Mouse (Mus musculus): ENCODE data around the gene Krtap10-10. TPM values are rescaled to one million over a fixed set of nuclear protein-coding genes. Genes with fewer than 3 reads are reported as not detected.

Krtap10-10 gene
- polyA plus RNA-seq, 1 experiment from 2014 or later: not detected

GRCm38 (mm10) chr10:77852559-77852958 is 16.8 kb downstream of the Krtap10-10 start, which contains the start of gene Gm10318:
Gene Gm10318 (plus strand): TSS chr10:77852859.
- no peak for ATAC-seq (replicated peaks; ENCODE audit: low FRiP score)
- Histone ChIP-seq H3K4me3 (ENCODE audit: low read depth, low read length) (no peak within 1 kb of the TSS), H3K4me1 (replicated peaks; ENCODE audit: control insufficient read depth, insufficient read depth, low read length) (no peaks in the 10 kb centered on the region), H3K9ac (ENCODE audit: low read depth, low read length) (no peak within 1 kb of the TSS), H3K27ac (ENCODE audit: low read depth, low read length) (no peak within 1 kb of the TSS), H3K4me2 (no peak within 1 kb of the TSS), H3K27me3 (replicated peaks; ENCODE audit: control insufficient read depth, insufficient read depth, low read length) (no peaks in the 10 kb centered on the region), H3K36me3 (ENCODE audit: control insufficient read depth, insufficient read depth, low read length) (no peaks in the 10 kb centered on the region), H3K9me3 (ENCODE audit: control insufficient read depth, low read length) (no peaks in the 10 kb centered on the region)
- WGBS: 67% methylated on average over 9 of the region's 9 CpGs
- no peak for DNase-seq (ENCODE audit: low spot score)

GRCm38 (mm10) chr10:77861675-77862074 is 25.9 kb downstream of the Krtap10-10 start, which contains the start of gene Gm3285:
Gene Gm3285 (plus strand): TSS chr10:77861975.
- no peak within 1 kb of the TSS for H3K27ac ChIP-seq (ENCODE audit: low read depth, low read length)
- 53% methylated on average over 7 of the region's 7 CpGs for WGBS

GRCm38 (mm10) chr10:77864067-77864761 is 28.5 kb downstream of the Krtap10-10 start:
- Histone ChIP-seq H3K27me3 (replicated peaks; ENCODE audit: control insufficient read depth, insufficient read depth, low read length) (no peaks in the 10 kb centered on the region), H3K4me3 (ENCODE audit: low read depth, low read length) (peak overlapping the region; percentile 18; the same call in 1 of the 2 replicates), H3K9me3 (ENCODE audit: control insufficient read depth, low read length) (no peaks in the 10 kb centered on the region), H3K4me2 (peak overlapping the region; percentile 54), H3K4me1 (replicated peaks; ENCODE audit: control insufficient read depth, insufficient read depth, low read length) (no peaks in the 10 kb centered on the region), H3K27ac (ENCODE audit: low read depth, low read length) (no peak overlapping the region), H3K9ac (ENCODE audit: low read depth, low read length) (no peak overlapping the region), H3K36me3 (ENCODE audit: control insufficient read depth, insufficient read depth, low read length) (no peaks in the 10 kb centered on the region)
- 25% methylated on average over 14 of the region's 14 CpGs for WGBS
- peak; percentile 45 for DNase-seq (ENCODE audit: low spot score)
- peak; percentile 86 for ATAC-seq (replicated peaks; ENCODE audit: low FRiP score)

More at GRCm38 (mm10) chr10:77861675-77862074, 25.9 kb downstream of the Krtap10-10 start, which contains the start of gene Gm3285:
- Histone ChIP-seq H3K4me3 (ENCODE audit: low read depth, low read length) (no peak within 1 kb of the TSS), H3K9me3 (ENCODE audit: control insufficient read depth, low read length) (no peaks in the 10 kb centered on the region), H3K27me3 (replicated peaks; ENCODE audit: control insufficient read depth, insufficient read depth, low read length) (no peaks in the 10 kb centered on the region), H3K36me3 (ENCODE audit: control insufficient read depth, insufficient read depth, low read length) (no peaks in the 10 kb centered on the region), H3K9ac (ENCODE audit: low read depth, low read length) (no peak within 1 kb of the TSS), H3K4me2 (no peak within 1 kb of the TSS), H3K4me1 (replicated peaks; ENCODE audit: control insufficient read depth, insufficient read depth, low read length) (no peaks in the 10 kb centered on the region)
- DNase-seq (ENCODE audit: low spot score) (no peak), ATAC-seq (replicated peaks; ENCODE audit: low FRiP score) (no peak)

GRCm38 (mm10) chr10:77864762-77865143 is 29.0 kb downstream of the Krtap10-10 start:
- no peak overlapping the region for H3K9ac ChIP-seq (ENCODE audit: low read depth, low read length)
- 31% methylated on average over 11 of the region's 11 CpGs for WGBS

GRCm38 (mm10) chr10:77867546-77867945 is 31.8 kb downstream of the Krtap10-10 start:
- Histone ChIP-seq H3K27me3 (replicated peaks; ENCODE audit: control insufficient read depth, insufficient read depth, low read length) (no peaks in the 10 kb centered on the region), H3K36me3 (ENCODE audit: control insufficient read depth, insufficient read depth, low read length) (no peaks in the 10 kb centered on the region), H3K4me2 (no peak overlapping the region), H3K4me3 (ENCODE audit: low read depth, low read length) (no peak overlapping the region), H3K4me1 (replicated peaks; ENCODE audit: control insufficient read depth, insufficient read depth, low read length) (no peaks in the 10 kb centered on the region), H3K9me3 (ENCODE audit: control insufficient read depth, low read length) (no peaks in the 10 kb centered on the region), H3K9ac (ENCODE audit: low read depth, low read length) (no peak overlapping the region), H3K27ac (ENCODE audit: low read depth, low read length) (no peak overlapping the region)
- ATAC-seq (replicated peaks; ENCODE audit: low FRiP score) (no peak), DNase-seq (ENCODE audit: low spot score) (no peak)
- WGBS: 9% methylated on average over 1 of the region's 1 CpGs

More at GRCm38 (mm10) chr10:77864762-77865143, 29.0 kb downstream of the Krtap10-10 start:
- Histone ChIP-seq H3K4me2 (peak overlapping the region; percentile 54), H3K27me3 (replicated peaks; ENCODE audit: control insufficient read depth, insufficient read depth, low read length) (no peaks in the 10 kb centered on the region), H3K4me1 (replicated peaks; ENCODE audit: control insufficient read depth, insufficient read depth, low read length) (no peaks in the 10 kb centered on the region), H3K4me3 (ENCODE audit: low read depth, low read length) (peak overlapping the region; percentile 18; the same call in 1 of the 2 replicates), H3K36me3 (ENCODE audit: control insufficient read depth, insufficient read depth, low read length) (no peaks in the 10 kb centered on the region), H3K27ac (ENCODE audit: low read depth, low read length) (no peak overlapping the region), H3K9me3 (ENCODE audit: control insufficient read depth, low read length) (no peaks in the 10 kb centered on the region)
- DNase-seq (ENCODE audit: low spot score) (no peak), ATAC-seq (replicated peaks; ENCODE audit: low FRiP score) (0 out of 2 replicates have a peak, but pooled peaks have one; percentile 2)

- no peak for DNase-seq (ENCODE audit: low spot score)
- H3K4me3 ChIP-seq (ENCODE audit: low read depth, low read length): no peak overlapping the region
- no peak overlapping the region for H3K9ac ChIP-seq (ENCODE audit: low read depth, low read length)
- H3K27me3 ChIP-seq (replicated peaks; ENCODE audit: control insufficient read depth, insufficient read depth, low read length): no peaks in the 10 kb centered on the region
- WGBS: 88% methylated on average over 7 of the region's 7 CpGs
- no peak overlapping the region for H3K27ac ChIP-seq (ENCODE audit: low read depth, low read length)
- H3K36me3 ChIP-seq (ENCODE audit: control insufficient read depth, insufficient read depth, low read length): no peaks in the 10 kb centered on the region
- H3K9me3 ChIP-seq (ENCODE audit: control insufficient read depth, low read length): no peaks in the 10 kb centered on the region
- H3K4me2 ChIP-seq: no peak overlapping the region
- ATAC-seq (replicated peaks; ENCODE audit: low FRiP score): no peak
- H3K4me1 ChIP-seq (replicated peaks; ENCODE audit: control insufficient read depth, insufficient read depth, low read length): no peaks in the 10 kb centered on the region
Measured at GRCm38 (mm10) chr10:77869651-77870050, 33.9 kb downstream of the Krtap10-10 start.

- no peaks in the 10 kb centered on the region for H3K9me3 ChIP-seq (ENCODE audit: control insufficient read depth, low read length)
- ATAC-seq (replicated peaks; ENCODE audit: low FRiP score) (no peak), DNase-seq (ENCODE audit: low spot score) (no peak)
- H3K36me3 ChIP-seq (ENCODE audit: control insufficient read depth, insufficient read depth, low read length): no peaks in the 10 kb centered on the region
- WGBS: 54% methylated on average over 6 of the region's 6 CpGs
- H3K27ac ChIP-seq (ENCODE audit: low read depth, low read length): no peak overlapping the region
- H3K4me1 ChIP-seq (replicated peaks; ENCODE audit: control insufficient read depth, insufficient read depth, low read length): no peaks in the 10 kb centered on the region
- no peak overlapping the region for H3K4me3 ChIP-seq (ENCODE audit: low read depth, low read length)
- H3K4me2 ChIP-seq: no peak overlapping the region
- no peaks in the 10 kb centered on the region for H3K27me3 ChIP-seq (replicated peaks; ENCODE audit: control insufficient read depth, insufficient read depth, low read length)
- no peak overlapping the region for H3K9ac ChIP-seq (ENCODE audit: low read depth, low read length)
Measured at GRCm38 (mm10) chr10:77878985-77879384, 43.2 kb downstream of the Krtap10-10 start.

- no peak overlapping the region for H3K4me2 ChIP-seq
- ATAC-seq (replicated peaks; ENCODE audit: low FRiP score) (no peak), DNase-seq (ENCODE audit: low spot score) (no peak)
- WGBS: 43% methylated on average over 3 of the region's 3 CpGs
- H3K36me3 ChIP-seq (ENCODE audit: control insufficient read depth, insufficient read depth, low read length): no peaks in the 10 kb centered on the region
- H3K4me1 ChIP-seq (replicated peaks; ENCODE audit: control insufficient read depth, insufficient read depth, low read length): no peaks in the 10 kb centered on the region
- no peak overlapping the region for H3K9ac ChIP-seq (ENCODE audit: low read depth, low read length)
- no peak overlapping the region for H3K4me3 ChIP-seq (ENCODE audit: low read depth, low read length)
- H3K27ac ChIP-seq (ENCODE audit: low read depth, low read length): no peak overlapping the region
- no peaks in the 10 kb centered on the region for H3K9me3 ChIP-seq (ENCODE audit: control insufficient read depth, low read length)
- no peaks in the 10 kb centered on the region for H3K27me3 ChIP-seq (replicated peaks; ENCODE audit: control insufficient read depth, insufficient read depth, low read length)
Measured at GRCm38 (mm10) chr10:77880305-77880704, 44.6 kb downstream of the Krtap10-10 start.

- no peaks in the 10 kb centered on the region for H3K9me3 ChIP-seq (ENCODE audit: control insufficient read depth, low read length)
- H3K27me3 ChIP-seq (replicated peaks; ENCODE audit: control insufficient read depth, insufficient read depth, low read length): no peaks in the 10 kb centered on the region
- ATAC-seq (replicated peaks; ENCODE audit: low FRiP score): no peak
- DNase-seq (ENCODE audit: low spot score): no peak
- no peak overlapping the region for H3K4me2 ChIP-seq
- H3K27ac ChIP-seq (ENCODE audit: low read depth, low read length): no peak overlapping the region
- H3K4me1 ChIP-seq (replicated peaks; ENCODE audit: control insufficient read depth, insufficient read depth, low read length): no peaks in the 10 kb centered on the region
- 75% methylated on average over 5 of the region's 5 CpGs for WGBS
- H3K9ac ChIP-seq (ENCODE audit: low read depth, low read length): no peak overlapping the region
- no peaks in the 10 kb centered on the region for H3K36me3 ChIP-seq (ENCODE audit: control insufficient read depth, insufficient read depth, low read length)
- H3K4me3 ChIP-seq (ENCODE audit: low read depth, low read length): no peak overlapping the region
Measured at GRCm38 (mm10) chr10:77882553-77882952, 46.8 kb downstream of the Krtap10-10 start.
